Mouse (Mus musculus) ES-Bruce4 (cell line): Measurements from ENCODE around the gene Mog. TPM values are rescaled to one million over a fixed set of nuclear protein-coding genes. Genes with fewer than 3 reads are reported as not detected.

ENCODE experiments used
- H3K27ac ChIP-seq: 2 replicates; pipeline ENCODE4 v1.5.1; 2012; ENCODE audit warnings: low read length, inconsistent platforms; ENCODE audit not compliant: insufficient read depth
- H3K27me3 ChIP-seq: 2 replicates; pipeline ENCODE4 v1.6.1; 2012; ENCODE audit warnings: mild to moderate bottlenecking, low read length, inconsistent platforms; ENCODE audit not compliant: control insufficient read depth, poor library complexity, insufficient read depth, severe bottlenecking
- H3K36me3 ChIP-seq: 2 replicates; pipeline ENCODE4 v1.6.1; 2012; ENCODE audit warnings: inconsistent platforms, mild to moderate bottlenecking, low read length, moderate library complexity; ENCODE audit not compliant: control insufficient read depth, poor library complexity, insufficient read depth, severe bottlenecking
- H3K4me1 ChIP-seq: one replicate; pipeline ENCODE4 v1.8.1; 2011; ENCODE audit warnings: low read length; ENCODE audit not compliant: control insufficient read depth, insufficient read depth
- H3K4me3 ChIP-seq: 2 replicates; pipeline ENCODE4 v1.5.1; 2011; ENCODE audit warnings: low read depth, mild to moderate bottlenecking, low read length
- H3K9ac ChIP-seq: 2 replicates; pipeline ENCODE4 v1.6.1; 2012; ENCODE audit warnings: low read depth, mild to moderate bottlenecking, inconsistent platforms; ENCODE audit not compliant: poor library complexity, severe bottlenecking
- H3K9me3 ChIP-seq: replicated peaks from 2 replicates; pipeline ENCODE4 v1.6.1; 2012; ENCODE audit warnings: mild to moderate bottlenecking, low read length, inconsistent platforms; ENCODE audit not compliant: control insufficient read depth, poor library complexity, insufficient read depth, severe bottlenecking
- CTCF ChIP-seq: IDR thresholded peaks from one replicate; pipeline ENCODE4 v1.8.1; 2011; ENCODE audit warnings: low read depth, low read length
- EP300 ChIP-seq: IDR thresholded peaks from 2 replicates; pipeline ENCODE4 v1.6.1; 2011; ENCODE audit warnings: low read depth, low read length; ENCODE audit not compliant: insufficient read depth
- POLR2A ChIP-seq: IDR thresholded peaks from one replicate; pipeline ENCODE4 v1.8.1; 2011; ENCODE audit warnings: low read length; ENCODE audit not compliant: insufficient read depth
- polyA plus RNA-seq: library from polyadenylated mRNA; stranded (reverse); fragments of >200 nt; gene quantifications from 2 replicates; pipeline ENCODE4 v1.2.4, GENCODE M21; 2011; ENCODE audit warnings: low read depth; ENCODE audit not compliant: missing spikeins, insufficient read depth, insufficient read length

Mog gene
- polyA plus RNA-seq, 1 experiment, result not detected

DNA sequence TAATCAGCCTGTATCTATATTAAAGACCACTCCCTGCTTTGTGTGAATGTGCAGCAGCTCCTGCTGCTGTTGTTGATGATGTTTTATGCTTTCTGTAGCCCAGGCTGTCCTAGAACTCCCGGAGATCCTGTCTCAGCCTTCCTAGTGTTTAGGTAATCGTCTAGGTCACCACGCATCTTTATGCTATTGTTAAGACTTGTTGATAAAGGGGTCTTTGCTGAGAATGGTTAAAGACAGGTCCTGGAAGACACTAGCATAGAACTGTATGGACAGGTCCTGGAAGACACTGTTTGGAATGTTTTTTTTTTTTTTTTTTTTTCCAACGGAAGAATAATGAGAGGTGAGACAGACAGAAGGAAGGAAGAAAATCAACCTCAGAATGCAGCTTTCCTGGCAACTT lies 19.8 kb downstream of the Mog start:
- peak overlapping the region; percentile 96 for H3K9ac ChIP-seq
- peak overlapping the region; percentile 89 for H3K27ac ChIP-seq
- TF ChIP-seq CTCF, result no peak
- TF ChIP-seq POLR2A, result no peak
- TF ChIP-seq EP300, result no peak
- H3K36me3 ChIP-seq, result peaks cover 52% of the 10 kb centered on the region
- H3K4me3 ChIP-seq, result peak overlapping the region; percentile 80
- H3K9me3 ChIP-seq, result no peaks in the 10 kb centered on the region
- no peaks in the 10 kb centered on the region for H3K27me3 ChIP-seq
- H3K4me1 ChIP-seq, result no peaks in the 10 kb centered on the region

DNA sequence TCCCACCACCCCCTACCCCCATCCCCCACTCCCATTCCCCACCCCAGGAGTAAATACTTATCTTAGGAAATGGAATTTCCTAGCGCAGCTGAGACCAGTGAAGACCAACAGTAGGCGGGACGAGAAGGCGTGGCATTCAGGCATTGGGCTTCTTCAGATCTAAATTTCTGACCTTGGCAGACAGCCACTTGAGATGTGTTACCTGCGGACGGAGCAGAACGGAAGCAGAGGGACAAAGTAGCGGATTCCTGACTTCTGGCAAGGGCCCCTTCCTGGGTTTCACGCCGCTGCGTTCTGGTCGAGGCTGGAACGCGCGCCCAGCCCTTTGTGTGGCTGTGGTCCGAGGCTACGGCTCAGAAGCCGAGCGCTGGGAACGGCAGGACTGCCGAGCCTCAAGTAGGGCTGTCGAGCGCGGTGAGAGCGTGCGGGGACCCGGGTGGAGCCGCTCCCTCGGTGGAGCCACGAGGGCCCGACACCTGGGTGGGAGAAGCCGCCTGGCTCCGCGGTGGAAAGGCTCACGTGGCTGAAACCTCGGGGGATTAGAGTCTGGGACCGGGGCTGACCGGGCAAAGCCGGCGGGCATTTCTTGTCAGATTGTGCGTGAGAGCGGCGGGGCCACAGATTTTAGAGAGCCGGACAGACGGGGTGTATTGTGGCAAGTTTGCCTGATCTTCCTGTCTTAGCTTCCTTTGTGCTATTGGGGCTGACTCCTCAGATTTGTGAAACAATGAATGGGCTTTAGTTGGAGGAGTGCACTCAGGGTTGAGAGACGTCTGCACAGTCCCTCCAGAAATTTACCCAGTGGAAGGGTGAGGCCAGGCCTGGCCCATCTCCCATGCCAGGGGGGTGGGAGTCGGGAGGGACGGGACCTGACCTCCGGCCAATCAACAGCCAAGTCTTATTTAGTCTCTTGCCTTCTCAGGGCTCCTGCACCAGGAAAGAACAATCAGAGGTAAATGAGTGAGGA lies 20.6 kb downstream of the Mog start:
- H3K27me3 ChIP-seq, result no peaks in the 10 kb centered on the region
- H3K9me3 ChIP-seq, result no peaks in the 10 kb centered on the region
- peak overlapping the region; percentile 96 for H3K9ac ChIP-seq
- TF ChIP-seq CTCF (no peak), POLR2A (peak; percentile 83), EP300 (peak; percentile 74; the same call in 1 of the 2 replicates)
- peak overlapping the region; percentile 89 for H3K27ac ChIP-seq
- peaks cover 45% of the 10 kb centered on the region for H3K36me3 ChIP-seq
- peak overlapping the region; percentile 80 for H3K4me3 ChIP-seq
- H3K4me1 ChIP-seq, result no peaks in the 10 kb centered on the region

DNA sequence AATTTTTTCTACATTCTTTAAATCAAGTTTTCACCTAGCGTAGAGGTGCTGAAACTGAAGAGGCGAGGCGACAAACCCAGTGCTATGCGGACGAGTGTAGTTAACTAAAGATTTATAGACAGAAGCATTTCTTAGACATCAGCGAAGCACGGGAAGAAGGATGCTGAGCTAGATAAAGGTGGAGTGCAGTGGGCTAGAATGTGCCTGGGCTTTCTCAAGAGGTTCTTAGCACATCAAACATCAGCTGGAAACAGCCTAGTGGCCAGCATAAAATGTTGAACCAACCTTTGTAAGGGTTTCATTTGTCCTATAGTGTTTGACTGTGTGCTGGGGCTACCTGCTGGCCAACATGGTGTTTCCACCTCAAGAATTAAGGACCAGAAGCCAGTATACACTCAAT lies 22.3 kb downstream of the Mog start, which contains the start of gene Zfp57:
Zfp57 (plus strand) TSS at position 301 of the 400 bp plus-strand sequence.
- TF ChIP-seq CTCF (no peak), POLR2A (no peak), EP300 (no peak)
- Histone ChIP-seq H3K36me3 (peaks cover 28% of the 10 kb centered on the region), H3K4me1 (no peaks in the 10 kb centered on the region), H3K27ac (peak within 1 kb of the TSS; percentile 87), H3K9ac (peak within 1 kb of the TSS; percentile 96), H3K4me3 (peak within 1 kb of the TSS; percentile 80), H3K9me3 (no peaks in the 10 kb centered on the region), H3K27me3 (no peaks in the 10 kb centered on the region)

DNA sequence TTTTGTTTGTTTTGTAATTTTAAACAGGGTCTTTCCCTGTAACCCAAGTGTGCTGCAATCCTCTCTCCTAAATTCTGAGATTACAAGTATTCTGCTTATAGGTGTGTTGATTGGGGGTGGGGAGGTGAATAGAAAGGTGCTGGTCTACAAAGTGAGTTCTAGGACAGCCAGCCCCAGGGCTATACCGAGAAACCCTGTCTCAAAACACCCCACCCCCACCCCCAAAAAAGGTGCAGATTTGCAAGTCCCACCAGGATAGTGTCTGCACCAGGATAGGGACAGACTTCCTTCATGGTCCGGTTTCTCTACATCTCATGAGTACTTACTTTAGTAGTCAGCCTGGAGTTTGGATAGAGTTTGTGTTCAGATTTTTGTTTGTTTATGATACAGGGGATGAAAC lies 24.7 kb downstream of the Mog start:
- H3K9ac ChIP-seq, result peak overlapping the region; percentile 85
- TF ChIP-seq POLR2A (no peak), CTCF (no peak), EP300 (peak; percentile 86)
- H3K9me3 ChIP-seq, result no peaks in the 10 kb centered on the region
- H3K27ac ChIP-seq, result peak overlapping the region; percentile 100
- peaks cover 4% of the 10 kb centered on the region; the same call in 1 of the 2 replicates for H3K36me3 ChIP-seq
- no peaks in the 10 kb centered on the region for H3K27me3 ChIP-seq
- H3K4me3 ChIP-seq, result no peak overlapping the region
- peaks cover 2% of the 10 kb centered on the region for H3K4me1 ChIP-seq

DNA sequence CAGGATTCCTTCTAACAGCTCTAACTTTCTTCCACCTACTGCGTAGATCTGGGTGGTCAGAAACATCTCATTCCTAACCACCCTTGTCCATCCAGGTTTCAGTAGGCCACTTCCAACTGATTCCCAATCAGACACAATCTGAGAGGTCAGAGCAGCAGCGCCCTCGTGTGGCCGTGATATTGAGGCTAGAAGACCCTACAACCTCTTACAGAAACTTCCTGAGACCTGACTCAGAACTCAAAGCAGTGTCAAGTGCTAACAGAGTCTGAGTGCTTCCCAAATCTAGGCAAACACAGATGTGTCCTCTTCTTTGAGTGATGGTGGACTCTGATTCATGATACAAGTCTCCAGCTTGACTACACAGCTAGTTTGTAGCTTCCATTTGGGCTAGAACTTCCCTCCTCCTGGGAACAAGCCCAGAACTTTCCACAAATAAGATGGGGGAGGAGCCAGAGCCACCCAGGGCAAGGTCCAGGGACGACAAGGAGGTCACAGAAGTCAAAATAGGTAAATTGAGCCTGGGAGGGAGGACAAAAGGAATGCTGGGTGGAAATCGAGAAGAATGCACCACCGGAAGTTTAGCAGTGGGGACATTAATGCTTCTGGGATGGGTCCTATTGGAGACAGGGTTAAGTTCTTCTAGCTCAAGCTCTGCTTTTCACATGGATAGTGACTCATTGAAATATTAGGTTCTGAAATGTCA lies 26.0 kb downstream of the Mog start:
- peak overlapping the region; percentile 100 for H3K27ac ChIP-seq
- H3K9ac ChIP-seq, result peak overlapping the region; percentile 37
- H3K9me3 ChIP-seq, result no peaks in the 10 kb centered on the region
- H3K27me3 ChIP-seq, result no peaks in the 10 kb centered on the region
- no peak for TF ChIP-seq POLR2A
- TF ChIP-seq EP300, result peak; percentile 93
- TF ChIP-seq CTCF, result peak; percentile 86
- H3K4me3 ChIP-seq, result no peak overlapping the region
- H3K4me1 ChIP-seq, result peaks cover 2% of the 10 kb centered on the region
- H3K36me3 ChIP-seq, result no peaks in the 10 kb centered on the region

DNA sequence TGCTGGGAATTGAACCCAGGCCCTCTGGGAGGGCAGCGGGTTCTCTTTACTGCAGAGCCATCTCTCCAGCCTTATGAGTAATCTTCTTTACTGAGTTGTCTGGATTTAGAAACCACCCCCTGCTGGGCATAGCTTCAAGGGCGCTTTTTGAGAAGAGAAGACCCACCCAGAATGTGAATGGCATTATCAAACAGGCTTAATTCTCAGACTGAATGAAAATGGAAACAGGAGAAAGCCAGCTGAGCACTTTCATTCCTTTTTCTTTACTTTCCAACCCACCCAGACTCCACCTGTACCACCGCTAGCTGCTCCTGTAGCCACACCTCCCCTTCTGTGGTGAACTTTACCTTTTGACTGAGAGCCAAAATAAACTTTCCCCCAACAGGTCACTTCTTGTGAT lies 27.8 kb downstream of the Mog start:
- Histone ChIP-seq H3K4me3 (no peak overlapping the region), H3K9ac (0 out of 2 replicates have a peak overlapping the region, but pooled peaks have one; percentile 65)
- no peak for TF ChIP-seq POLR2A
- TF ChIP-seq CTCF, result no peak
- peak; percentile 93 for TF ChIP-seq EP300

More for the DNA sequence above, 27.8 kb downstream of the Mog start:
- Histone ChIP-seq H3K27ac (peak overlapping the region; percentile 100), H3K27me3 (no peaks in the 10 kb centered on the region), H3K9me3 (no peaks in the 10 kb centered on the region), H3K36me3 (no peaks in the 10 kb centered on the region), H3K4me1 (peaks cover 4% of the 10 kb centered on the region)
